Mouse (Mus musculus) 3T3-L1 (cell line): Measurements from ENCODE around the gene Kantr.

Source experiments
- DNase-seq: peaks from one replicate; pipeline ENCODE4 v3.0.0-alpha.2; 2015; ENCODE audit warnings: low read depth, low spot score

The Kantr gene

GRCm38 (mm10) chrX:152284746-152285145, 42.5 kb downstream of the Kantr start:
- no peak for DNase-seq

- DNase-seq: no peak
Measured at GRCm38 (mm10) chrX:152279384-152279783, 47.9 kb downstream of the Kantr start.

GRCm38 (mm10) chrX:152271189-152271588, 56.1 kb downstream of the Kantr start:
- no peak for DNase-seq
